Mouse (Mus musculus): ENCODE data around the gene Gm12184. TPM values are rescaled to one million over a fixed set of nuclear protein-coding genes. Genes with fewer than 3 reads are reported as not detected.
"Not testable (repeated sequence)": the region's sequence is repeated elsewhere in the genome, so short reads cannot be mapped to it uniquely, and the experiment has no call there.

Gm12184 gene
- total RNA-seq, 2 experiments from 2014 or later: 2.6 to 3.0 TPM

DNA sequence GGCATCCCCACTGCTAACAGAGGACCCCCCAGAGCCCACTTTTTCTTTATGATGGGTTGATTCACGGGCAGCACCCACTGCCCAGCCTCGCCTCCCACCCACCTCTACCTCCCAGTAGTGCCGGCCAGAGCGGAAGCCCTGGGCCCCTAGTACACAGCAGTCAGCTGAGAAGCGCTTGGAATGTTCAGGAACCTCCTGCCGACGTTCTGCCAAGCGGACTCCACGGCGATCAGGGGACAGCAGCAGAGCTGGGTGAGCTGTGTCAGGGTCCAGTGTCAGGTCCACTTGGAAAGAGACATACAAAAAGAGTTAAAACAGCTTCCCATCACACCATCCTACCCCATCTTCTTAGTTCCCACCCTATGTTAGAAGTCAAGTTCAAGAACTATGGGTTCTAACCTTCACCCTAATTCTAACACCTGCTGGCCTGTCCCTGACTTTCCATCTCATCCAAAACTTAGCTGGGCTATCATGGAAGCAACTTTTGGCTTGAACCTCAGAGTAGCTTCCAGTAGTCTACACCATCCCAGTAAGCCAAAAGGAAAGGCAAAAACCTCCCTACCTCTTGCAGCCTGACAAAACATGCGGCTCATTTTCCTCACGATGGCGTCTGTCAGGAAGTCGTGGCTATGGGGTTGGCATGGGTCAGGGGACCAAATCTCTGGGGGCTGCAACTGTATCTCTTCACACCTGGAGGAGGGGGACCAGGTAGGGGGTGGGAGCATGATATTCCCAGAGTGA is 18.7 kb downstream of the Gm12184 start:
- DNase-seq: no peak
- intact Hi-C loops (cut with DNase I): no loop called here

DNA sequence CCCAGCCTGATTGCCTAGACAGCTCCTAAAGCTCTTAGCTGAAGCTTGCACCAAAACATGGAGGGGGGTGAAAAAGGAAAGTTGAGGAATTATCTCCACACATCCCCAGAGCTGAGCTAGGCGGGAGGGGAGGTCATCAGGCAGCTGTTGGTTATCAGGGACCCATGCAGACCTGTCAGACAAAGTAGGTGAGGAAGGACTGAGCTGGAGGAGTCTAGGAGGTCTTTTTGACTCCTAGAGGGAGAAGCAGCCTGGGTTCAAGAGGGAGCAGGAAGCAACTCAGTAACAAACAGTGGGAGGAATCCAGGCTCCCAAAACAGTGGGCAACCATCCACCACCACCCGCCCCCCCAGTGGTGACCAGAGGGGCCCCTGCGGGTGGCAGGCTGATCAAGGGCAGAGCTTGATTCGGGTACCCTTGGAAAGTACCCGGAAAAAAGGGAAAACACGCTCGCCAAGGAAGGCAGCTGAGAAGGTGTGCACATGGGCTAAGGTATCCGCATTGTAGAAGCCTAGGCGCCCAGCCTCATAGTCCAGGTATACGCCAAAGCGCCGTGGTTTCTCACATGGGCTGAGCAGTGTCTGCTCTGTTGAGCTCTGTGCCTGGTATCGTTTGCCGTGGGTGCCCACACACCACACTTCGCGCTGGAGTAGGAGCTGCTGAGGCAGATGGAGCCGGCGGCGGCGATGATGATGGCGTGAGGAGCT is 19.4 kb downstream of the Gm12184 start:
- no peak for DNase-seq
- intact Hi-C loops (cut with DNase I): no loop called here

DNA sequence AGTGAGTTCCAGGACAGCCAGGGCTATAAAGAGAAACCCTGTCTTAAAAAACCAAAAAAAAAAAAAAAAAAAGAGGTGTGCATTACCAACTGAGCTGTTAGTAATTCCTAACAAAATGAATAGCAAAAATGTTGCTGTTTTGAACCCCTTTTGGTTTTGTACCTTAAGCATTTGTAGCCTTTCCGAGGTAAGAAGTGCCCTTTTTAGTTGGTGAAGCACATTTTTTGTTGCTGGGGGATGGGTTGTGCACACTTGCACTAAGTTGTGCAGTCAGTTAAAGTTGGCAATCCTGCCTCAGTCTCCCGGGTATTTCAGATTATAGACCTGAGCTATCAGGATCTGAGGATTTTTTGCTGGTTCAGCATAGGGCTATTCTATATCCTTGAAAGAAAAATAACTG is 21.5 kb downstream of the Gm12184 start:
- intact Hi-C loops (cut with DNase I): no loop called here
- DNase-seq: no peak

DNA sequence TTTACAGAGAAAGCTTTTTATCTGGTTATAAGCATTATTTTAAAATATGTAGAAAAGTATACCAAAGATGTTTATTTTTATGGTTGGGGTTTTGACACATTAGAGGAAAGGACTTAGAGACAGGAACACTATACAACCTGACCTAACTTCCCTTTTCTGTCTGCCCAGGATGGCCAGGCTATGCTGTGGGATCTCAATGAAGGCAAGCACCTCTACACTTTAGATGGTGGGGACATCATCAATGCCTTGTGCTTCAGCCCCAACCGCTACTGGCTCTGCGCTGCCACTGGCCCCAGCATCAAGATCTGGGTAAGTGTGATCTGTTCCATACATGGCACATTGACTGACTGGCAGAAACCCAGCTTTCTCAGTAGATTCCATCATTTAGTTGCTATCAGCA is 22.5 kb downstream of the Gm12184 start:
- DNase-seq: no peak
- intact Hi-C loops (cut with DNase I): no loop called here

DNA sequence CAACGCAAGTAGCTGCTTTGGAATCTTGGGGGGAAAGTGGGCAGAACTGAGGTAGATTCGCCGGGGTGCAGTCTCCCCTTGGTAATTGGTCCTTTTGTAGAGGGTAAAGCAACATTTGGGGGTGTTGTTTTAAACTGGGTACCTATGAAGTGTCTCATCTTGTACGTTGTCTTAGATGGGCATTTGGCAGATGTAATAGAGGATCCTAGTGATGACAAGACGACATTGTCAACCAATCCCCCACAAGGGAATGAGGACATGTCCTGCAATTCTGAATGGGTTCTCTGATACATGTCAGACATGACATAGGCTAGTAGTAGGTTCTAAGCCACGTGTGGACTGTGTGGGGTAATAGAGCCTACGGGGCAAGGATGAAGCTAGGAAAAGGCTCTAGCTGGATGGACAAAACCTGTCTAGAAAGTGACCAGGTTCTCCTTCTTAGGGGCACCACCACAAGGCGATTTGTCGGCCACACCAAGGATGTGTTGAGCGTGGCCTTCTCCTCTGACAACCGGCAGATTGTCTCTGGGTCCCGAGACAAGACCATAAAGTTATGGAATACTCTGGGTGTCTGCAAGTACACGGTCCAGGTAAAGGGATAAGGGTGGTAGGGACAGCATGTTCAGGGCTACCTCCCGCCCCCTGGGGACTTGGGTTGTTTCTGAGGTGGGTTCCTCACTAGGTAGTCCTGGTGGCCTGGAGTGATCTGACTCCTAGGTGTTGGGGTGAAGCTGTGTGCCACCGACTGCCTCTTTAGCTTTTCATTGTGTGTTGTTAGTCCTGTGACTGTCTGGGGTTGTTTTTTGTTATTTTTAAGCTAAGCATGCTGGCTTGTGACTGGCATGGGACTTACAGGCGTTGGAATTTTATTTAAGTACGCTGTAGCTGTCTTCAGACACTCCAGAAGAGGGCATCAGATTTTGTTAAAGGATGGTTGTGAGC is 24.4 kb downstream of the Gm12184 start:
- intact Hi-C loops (cut with DNase I): loop anchor here (2.0 kb wide), 1 partner anchor 13 kb away; no protein-coding TSS in a partner anchor
- DNase-seq: no peak

DNA sequence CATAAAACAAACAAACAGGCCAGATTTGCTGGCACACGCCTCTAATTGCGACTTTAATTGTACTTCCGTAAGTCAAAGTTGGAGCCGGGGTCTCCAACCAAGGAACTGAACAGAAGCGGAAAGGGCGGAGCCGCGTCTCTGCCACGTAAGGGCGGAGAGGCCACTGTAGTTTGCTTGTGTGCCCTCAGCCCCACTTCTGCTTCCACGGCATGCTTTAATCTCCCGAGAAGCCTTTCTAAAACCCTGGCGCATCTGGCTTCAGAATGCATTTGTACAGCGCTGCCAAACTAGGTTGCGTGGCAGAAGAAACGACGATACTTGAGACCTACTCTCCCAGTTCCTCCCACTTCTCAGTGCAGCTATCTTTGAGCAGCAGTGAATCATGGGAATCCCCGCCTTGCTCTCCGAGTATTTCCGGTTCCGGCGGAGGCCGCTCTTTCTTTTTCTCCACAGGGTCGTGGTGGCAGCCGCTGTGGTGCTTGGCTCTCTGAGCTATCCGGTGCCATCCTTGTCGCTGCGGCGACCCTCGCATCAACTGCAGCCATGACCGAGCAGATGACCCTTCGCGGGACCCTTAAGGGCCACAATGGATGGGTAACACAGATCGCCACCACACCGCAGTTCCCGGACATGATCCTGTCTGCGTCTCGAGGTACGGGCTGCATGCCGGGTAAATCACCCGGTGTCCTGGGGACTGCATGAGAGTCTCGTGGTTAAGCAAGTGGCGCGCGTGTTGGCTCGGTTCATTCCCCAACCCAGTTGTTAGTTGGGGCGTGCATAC is 26.3 kb downstream of the Gm12184 start, which contains the start of gene Rack1:
TSS of gene Rack1 (plus strand) at position 412 of the 781 bp plus-strand sequence.
- intact Hi-C loops (cut with DNase I): loop anchor here (2.0 to 10.0 kb wide), 3 partner anchors 15 to 465 kb away; partner anchors contain the start of gene Zfp62
- peak; percentile 85 to 89 for DNase-seq

DNA sequence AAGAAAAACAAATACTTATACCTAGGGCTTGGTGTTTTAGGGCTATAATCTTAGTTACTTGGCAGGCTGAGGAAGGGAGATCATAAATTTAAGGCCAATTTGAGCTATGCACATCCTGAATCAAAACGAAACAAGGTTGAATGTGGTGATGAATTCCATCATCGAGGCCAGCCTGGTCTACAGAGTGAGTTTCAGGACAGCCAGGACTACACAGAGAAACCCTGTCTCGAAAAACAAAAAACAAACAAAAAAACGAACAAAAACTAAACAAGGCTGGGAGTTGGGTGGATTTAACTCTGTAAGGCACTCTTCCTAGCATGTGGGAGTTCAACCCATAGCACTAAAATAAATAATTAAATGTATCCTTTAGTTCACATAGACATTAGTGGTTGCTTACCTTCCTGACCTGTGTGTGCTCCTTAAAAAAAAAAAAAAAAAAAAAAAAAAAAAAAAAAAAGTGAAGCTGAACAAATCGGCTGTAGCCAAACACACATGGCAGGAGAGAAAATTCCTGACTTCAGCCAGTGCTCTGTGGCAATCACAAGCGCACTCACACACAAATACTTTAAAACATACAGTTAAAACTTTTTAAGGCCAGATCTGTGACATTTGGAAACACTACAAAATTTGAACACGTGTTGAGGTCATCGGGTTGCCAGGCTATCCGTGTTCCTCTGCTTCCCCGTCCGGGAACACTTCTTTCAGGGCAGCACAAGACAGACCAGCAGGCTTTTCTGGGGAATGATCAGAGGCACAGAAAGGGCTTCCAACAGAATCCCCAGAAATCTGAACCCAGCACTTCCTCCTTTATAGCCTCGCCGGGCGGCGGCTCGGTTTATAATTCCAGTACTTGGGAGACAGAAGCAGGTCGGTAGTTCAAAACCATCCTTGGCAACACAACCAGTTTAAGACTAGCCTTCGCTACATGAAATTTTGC is 27.2 kb downstream of the Gm12184 start:
- intact Hi-C loops (cut with DNase I): loop anchor here (10.0 kb wide), 2 partner anchors 406 to 466 kb away; partner anchors contain the start of gene Zfp62
- DNase-seq: no peak

DNA sequence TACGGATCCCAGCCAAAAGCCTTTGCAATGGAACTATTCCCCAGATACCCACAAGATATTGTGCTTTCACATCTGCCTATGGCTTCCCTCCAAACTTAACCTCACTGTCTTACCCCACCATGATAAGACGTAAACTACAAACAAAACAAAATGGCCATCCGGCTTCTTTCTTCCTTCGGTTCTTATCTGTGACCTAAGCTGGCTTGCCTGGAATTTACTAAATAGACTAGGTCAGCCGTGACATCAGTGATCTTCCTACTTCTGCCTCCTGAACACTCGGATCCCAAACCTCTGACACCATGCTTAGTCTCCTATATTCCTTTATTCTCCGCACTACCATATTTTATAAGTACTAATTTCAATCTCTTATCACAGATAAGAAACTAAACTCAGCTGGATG is 28.1 kb downstream of the Gm12184 start:
- no peak for DNase-seq
- intact Hi-C loops (cut with DNase I): loop anchor here (10.0 kb wide), 2 partner anchors 406 to 466 kb away; partner anchors contain the start of gene Zfp62

DNA sequence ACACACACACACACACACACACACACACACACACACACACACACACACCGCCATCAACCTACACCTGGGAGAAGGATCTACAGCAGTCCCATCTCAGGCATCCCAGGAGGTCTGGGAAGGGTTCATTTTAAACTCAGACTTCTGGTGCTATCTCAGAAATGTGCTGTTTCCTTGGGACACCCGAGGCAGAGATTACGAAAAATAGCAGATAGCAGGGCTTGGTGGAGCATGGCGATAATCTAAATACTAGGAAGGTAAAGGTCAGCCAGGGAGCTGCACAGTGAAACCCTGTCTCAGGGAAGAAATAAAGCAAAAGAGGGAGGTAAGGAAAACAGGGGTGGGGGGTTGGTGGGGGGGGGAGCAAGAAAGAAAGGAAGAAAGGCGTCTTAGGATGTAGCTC is 29.2 kb downstream of the Gm12184 start:
- no peak for DNase-seq
- intact Hi-C loops (cut with DNase I): loop anchor here (10.0 kb wide), 2 partner anchors 408 to 468 kb away; partner anchors contain the start of gene Zfp62

DNA sequence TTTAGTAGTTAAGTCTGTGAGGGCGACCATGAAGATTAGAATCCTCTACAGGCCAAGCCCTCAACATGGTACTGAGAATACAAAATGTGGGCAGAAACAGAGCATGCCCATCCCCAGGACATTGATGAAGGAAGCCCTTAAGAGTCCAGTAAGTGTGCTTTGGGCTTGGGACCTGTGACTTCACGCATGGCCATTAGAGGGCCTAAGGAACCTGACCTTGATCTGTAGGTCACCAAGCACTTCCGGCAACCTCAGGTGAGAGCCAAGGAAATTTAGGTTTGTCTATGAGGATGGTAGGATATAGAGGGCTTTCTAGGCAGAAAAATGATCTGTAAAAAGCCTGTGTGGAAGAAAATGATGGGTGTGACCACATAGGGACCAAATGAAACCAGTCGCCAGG is 30.2 kb downstream of the Gm12184 start:
- intact Hi-C loops (cut with DNase I): loop anchor here (10.0 kb wide), 2 partner anchors 409 to 469 kb away; partner anchors contain the start of gene Zfp62

DNA sequence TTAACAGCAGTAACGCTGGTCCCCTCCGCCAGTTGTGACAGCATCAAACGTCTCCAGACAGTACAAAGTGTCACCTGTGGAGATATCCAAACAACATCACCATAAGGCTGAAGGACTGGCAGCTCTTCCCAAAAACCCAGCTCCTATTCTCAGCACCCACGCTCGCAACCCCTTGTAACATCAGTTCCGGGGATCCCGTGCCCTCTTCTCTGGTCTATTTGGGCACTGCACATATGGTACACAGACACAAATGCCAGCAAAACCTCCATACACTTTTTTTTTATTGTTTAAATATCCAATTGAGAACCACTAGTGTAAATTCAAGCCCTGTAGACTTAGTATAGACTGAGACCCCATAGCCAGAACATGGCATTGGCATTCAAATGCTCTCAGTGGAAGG is 31.2 kb downstream of the Gm12184 start:
- no peak for DNase-seq
- intact Hi-C loops (cut with DNase I): loop anchor here (10.0 kb wide), 2 partner anchors 410 to 470 kb away; partner anchors contain the start of gene Zfp62

More for the DNA sequence above, 30.2 kb downstream of the Gm12184 start:
- DNase-seq: no peak

DNA sequence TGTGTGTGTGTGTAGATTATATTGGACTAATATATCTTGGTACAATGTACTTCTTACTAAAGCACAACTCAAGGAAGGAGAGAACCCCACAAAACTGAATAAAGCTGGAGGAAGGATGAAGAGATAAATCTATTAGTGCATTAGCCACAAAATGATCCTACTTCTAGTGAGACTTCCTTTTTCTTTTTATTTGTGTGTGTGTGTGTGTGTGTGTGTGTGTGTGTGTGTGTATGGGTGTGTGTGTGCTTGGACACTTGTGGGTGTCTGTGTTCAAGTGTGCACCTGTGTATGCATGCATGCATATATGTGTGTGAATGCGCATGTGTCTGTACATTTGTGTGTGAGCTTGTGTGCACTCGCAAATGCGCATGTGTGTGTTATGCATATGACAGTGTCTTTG is 33.3 kb downstream of the Gm12184 start:
- intact Hi-C loops (cut with DNase I): loop anchor here (10.0 kb wide), 2 partner anchors 412 to 472 kb away; partner anchors contain the start of gene Zfp62
- DNase-seq: no peak

DNA sequence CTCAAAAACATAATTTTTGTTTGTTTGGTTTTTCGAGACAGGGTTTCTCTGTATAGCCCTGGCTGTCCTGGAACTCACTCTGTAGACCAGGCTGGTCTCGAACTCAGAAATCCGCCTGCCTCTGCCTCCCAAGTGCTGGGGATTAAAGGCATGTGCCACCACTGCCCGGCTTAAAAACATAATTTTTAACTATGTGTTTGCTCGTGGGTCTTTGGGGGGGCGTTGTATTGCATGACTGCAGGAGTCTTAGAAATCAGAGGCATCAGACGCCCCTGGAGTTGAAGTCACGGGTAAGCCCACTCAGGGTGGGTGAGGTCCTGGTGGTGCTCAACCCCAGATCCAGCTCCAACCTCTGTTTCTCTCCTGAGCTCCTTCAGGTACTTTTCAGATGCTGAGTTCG is 34.6 kb downstream of the Gm12184 start:
- DNase-seq: not testable (repeated sequence)
- intact Hi-C loops (cut with DNase I): loop anchor here (10.0 kb wide), 2 partner anchors 413 to 473 kb away; partner anchors contain the start of gene Zfp62

DNA sequence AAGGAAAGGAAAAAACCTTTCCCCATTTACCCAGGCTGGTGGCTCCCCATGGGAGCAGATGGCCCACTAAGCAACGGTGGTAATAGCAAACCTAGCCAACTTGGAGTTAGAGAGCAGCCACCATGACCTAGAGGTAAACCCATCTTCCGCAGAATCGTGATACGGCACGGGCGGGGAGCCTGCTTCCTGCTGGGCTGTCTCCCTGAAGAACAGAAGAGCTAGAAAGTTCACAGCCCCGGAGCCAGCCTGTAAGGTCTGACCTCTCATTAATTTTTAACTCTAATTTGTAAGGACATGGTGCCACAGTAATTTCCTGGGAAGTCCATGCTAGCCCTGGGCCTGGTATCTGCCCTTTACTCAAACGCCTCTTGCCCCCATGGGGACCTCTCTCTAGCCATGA is 35.5 kb downstream of the Gm12184 start:
- DNase-seq: no peak

DNA sequence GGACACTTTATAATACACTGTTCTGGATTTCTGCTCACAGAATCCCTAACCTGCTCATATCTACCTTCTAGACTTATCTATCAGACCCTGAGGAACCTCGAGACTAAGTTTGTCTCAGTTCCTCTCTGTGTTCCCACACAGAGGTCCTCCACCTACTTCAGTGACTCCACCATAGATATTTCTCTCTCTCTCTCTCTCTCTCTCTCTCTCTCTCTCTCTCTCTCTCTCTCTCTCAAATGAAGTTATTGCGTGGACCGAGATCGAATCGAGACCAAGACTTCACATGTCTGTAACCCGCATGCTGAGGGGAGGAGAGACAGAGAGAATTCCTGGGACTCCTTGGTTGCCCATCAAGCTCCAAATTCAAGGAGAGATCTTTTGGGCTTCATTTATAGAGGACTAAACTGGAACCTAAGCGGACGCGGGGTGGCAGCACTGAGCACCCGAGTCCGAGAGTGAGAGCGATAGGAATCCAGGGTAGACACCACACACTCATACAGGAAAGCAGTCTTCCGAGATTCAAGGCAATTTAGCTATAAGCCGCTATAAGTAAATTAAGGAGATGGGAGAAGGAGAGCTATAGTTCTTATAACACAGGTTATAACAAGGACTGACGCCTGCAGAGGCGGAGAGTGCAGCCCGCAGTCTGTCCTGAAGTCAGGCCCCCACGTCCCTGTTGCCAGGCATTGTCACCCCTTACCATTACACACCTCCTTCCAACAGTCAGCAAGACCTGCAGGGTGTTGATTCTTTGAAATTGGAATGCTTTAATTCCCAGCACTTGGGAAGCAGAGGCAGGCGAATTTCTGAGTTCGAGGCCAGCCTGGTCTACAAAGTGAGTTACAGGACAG is 36.3 kb downstream of the Gm12184 start:
- DNase-seq: peak; percentile 88 to 92
- intact Hi-C loops (cut with DNase I): loop anchor here (1.0 to 10.0 kb wide), 4 partner anchors 69 to 475 kb away; partner anchors contain the start of gene Zfp62

More for the DNA sequence above, 35.5 kb downstream of the Gm12184 start:
- intact Hi-C loops (cut with DNase I): loop anchor here (1.0 to 10.0 kb wide), 3 partner anchors 68 to 474 kb away; partner anchors contain the start of gene Zfp62

DNA sequence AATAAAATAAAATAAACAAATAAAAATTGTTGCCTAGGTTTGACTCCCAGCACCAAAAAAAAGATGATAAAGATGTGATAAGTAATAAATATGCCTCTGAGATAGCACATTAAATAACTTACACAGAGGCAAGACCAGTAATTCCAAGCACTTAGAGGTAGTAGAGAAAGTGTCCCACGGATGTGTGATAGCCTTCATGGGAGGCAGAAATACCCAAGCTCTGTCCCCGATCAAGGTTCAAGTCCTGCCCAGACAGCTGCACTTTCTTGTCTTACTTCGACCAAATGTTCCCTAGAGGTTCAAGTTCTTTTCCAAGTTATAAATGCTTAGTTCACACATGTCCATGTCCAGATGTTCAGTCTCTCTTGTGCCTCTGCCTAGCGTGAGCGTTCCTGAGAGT is 37.2 kb downstream of the Gm12184 start:
- intact Hi-C loops (cut with DNase I): loop anchor here (5.0 kb wide), 1 partner anchor 313 kb away; no protein-coding TSS in a partner anchor
- DNase-seq: no peak

All from heart, postnatal 14 days (tissue).